Mouse (Mus musculus): ENCODE results near the gene Mrps35. TPM values are rescaled to one million over a fixed set of nuclear protein-coding genes. Genes with fewer than 3 reads are reported as not detected.

The Mrps35 gene
- polyA plus RNA-seq, 1 experiment, result 46.4 TPM

DNA sequence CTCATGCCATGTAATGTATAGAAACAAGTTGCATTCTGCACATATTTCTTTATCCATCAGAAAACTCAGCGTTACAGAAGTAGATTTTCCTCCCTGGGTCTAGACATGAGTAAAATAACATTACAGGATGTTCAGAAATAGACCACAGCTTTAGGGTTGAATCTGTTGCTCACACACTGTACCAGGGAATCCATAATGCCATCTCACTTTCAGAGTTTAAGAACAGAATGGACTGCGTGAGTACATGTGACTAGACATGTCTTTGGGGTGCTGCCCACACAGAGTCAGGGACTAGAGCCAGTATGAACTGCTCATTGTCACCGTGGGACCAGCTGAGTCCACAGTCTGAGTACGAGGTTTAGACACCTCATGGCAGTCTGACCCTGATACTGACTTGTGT is 43.9 kb upstream of the Mrps35 start:
- no peak overlapping the region for H3ac ChIP-seq (ENCODE audit: control insufficient read depth, insufficient read length, low read depth)
- H3K79me2 ChIP-seq (ENCODE audit: control insufficient read depth, insufficient read depth), result no peaks in the 10 kb centered on the region
- TF ChIP-seq MAX (IDR thresholded peaks at IDR 0.05), result no peak
- TF ChIP-seq CTCF (IDR thresholded peaks at IDR 0.05; ENCODE audit: control insufficient read depth, insufficient read depth, insufficient read length), result no peak
- no peak for TF ChIP-seq USF1 (IDR thresholded peaks at IDR 0.05; ENCODE audit: low read depth)
- no peak for TF ChIP-seq FOSL1 (IDR thresholded peaks at IDR 0.05; ENCODE audit: insufficient read depth, low read length, poor library complexity, severe bottlenecking)
- TF ChIP-seq MYOD1 (IDR thresholded peaks at IDR 0.05; ENCODE audit: control insufficient read depth, insufficient read length, low read depth), result no peak
- no peak overlapping the region for H3K4me3 ChIP-seq (ENCODE audit: insufficient read depth, poor library complexity, severe bottlenecking)
- H3K79me3 ChIP-seq (ENCODE audit: low read depth), result no peaks in the 10 kb centered on the region
- no peaks in the 10 kb centered on the region for H3K27me3 ChIP-seq (ENCODE audit: control insufficient read depth, insufficient read depth, insufficient read length)
- peaks cover 81% of the 10 kb centered on the region for H3K36me3 ChIP-seq (ENCODE audit: control insufficient read depth, insufficient read depth)

DNA sequence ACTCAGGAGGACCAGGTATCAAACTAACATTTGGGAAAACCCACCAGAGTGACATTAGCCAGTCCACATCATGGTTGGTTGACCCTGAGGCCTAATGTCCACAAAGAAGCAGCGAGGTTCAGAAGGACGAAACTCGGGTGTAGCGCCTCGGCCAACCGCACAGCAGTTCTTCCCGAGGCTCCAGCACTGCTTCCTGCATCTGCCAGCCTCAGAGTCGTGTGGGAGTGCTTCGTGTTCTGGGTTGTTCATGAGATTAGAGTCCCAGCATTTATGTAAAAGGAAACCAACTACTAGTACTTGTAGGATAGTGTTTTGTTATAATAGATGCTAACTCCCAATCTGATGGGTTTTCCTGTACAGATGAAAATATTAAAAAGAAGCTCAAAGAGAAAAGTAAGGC is 43.3 kb upstream of the Mrps35 start:
- H3K4me3 ChIP-seq (ENCODE audit: insufficient read depth, poor library complexity, severe bottlenecking), result no peak overlapping the region
- no peaks in the 10 kb centered on the region for H3K27me3 ChIP-seq (ENCODE audit: control insufficient read depth, insufficient read depth, insufficient read length)
- H3K79me3 ChIP-seq (ENCODE audit: low read depth), result no peaks in the 10 kb centered on the region
- no peak overlapping the region for H3ac ChIP-seq (ENCODE audit: control insufficient read depth, insufficient read length, low read depth)
- peaks cover 78% of the 10 kb centered on the region for H3K36me3 ChIP-seq (ENCODE audit: control insufficient read depth, insufficient read depth)
- TF ChIP-seq MYOG (IDR thresholded peaks at IDR 0.05; ENCODE audit: control insufficient read depth, extremely low read depth, insufficient read length) (no peak), CTCF (IDR thresholded peaks at IDR 0.05; ENCODE audit: control insufficient read depth, insufficient read depth, insufficient read length) (no peak), USF1 (IDR thresholded peaks at IDR 0.05; ENCODE audit: low read depth) (no peak), FOSL1 (IDR thresholded peaks at IDR 0.05; ENCODE audit: insufficient read depth, low read length, poor library complexity, severe bottlenecking) (no peak), MAX (IDR thresholded peaks at IDR 0.05) (no peak), CEBPB (IDR thresholded peaks at IDR 0.05; ENCODE audit: low read depth) (no peak), MYOD1 (IDR thresholded peaks at IDR 0.05; ENCODE audit: control insufficient read depth, insufficient read length, low read depth) (no peak)
- no peaks in the 10 kb centered on the region for H3K79me2 ChIP-seq (ENCODE audit: control insufficient read depth, insufficient read depth)

DNA sequence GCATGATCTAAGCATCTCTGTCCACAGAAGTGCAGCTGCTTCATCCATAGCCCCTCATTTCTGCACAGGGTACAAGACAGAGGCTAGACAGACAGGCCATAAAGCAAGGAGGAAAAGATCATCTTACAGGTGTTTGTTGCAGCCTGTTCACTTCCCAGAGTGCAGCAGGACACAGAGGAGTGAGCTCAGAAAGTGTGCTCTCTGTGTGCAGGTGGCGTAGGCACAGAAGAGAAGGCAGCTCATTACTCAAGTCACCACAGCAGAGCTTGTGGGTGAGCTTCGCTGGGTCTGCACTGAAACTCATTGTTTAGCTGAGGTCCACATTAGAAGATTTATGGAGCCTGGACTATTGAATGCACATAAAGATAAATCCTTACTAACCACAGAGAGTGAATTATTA is 42.8 kb upstream of the Mrps35 start:
- Histone ChIP-seq H3ac (ENCODE audit: control insufficient read depth, insufficient read length, low read depth) (no peak overlapping the region), H3K27me3 (ENCODE audit: control insufficient read depth, insufficient read depth, insufficient read length) (no peaks in the 10 kb centered on the region), H3K79me3 (ENCODE audit: low read depth) (no peaks in the 10 kb centered on the region), H3K36me3 (ENCODE audit: control insufficient read depth, insufficient read depth) (peaks cover 78% of the 10 kb centered on the region), H3K4me3 (ENCODE audit: insufficient read depth, poor library complexity, severe bottlenecking) (no peak overlapping the region), H3K79me2 (ENCODE audit: control insufficient read depth, insufficient read depth) (no peaks in the 10 kb centered on the region)
- no peak for TF ChIP-seq MYOD1 (IDR thresholded peaks at IDR 0.05; ENCODE audit: control insufficient read depth, insufficient read length, low read depth)
- no peak for TF ChIP-seq CTCF (IDR thresholded peaks at IDR 0.05; ENCODE audit: control insufficient read depth, insufficient read depth, insufficient read length)
- no peak for TF ChIP-seq MYOG (IDR thresholded peaks at IDR 0.05; ENCODE audit: control insufficient read depth, extremely low read depth, insufficient read length)
- TF ChIP-seq CEBPB (IDR thresholded peaks at IDR 0.05; ENCODE audit: low read depth), result no peak
- TF ChIP-seq USF1 (IDR thresholded peaks at IDR 0.05; ENCODE audit: low read depth), result no peak
- no peak for TF ChIP-seq MAX (IDR thresholded peaks at IDR 0.05)
- no peak for TF ChIP-seq FOSL1 (IDR thresholded peaks at IDR 0.05; ENCODE audit: insufficient read depth, low read length, poor library complexity, severe bottlenecking)

DNA sequence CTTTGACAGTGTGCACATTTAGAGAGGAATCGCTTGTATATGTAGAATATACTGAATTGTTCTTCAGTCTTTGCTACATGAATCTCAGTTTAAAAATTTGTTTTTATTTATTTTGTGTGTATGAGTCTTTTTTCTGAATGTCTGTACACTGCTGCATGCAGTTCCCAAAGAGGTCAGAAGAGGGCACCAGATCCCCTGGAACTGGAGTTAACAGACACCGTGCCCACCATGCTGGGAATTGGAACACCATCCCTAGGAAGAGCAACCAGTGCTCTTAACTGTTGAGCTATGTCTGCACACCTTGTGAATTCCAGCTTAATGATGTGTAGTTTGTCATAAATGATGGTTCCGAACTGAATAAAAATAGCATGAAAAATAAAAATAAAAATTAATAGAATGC is 34.4 kb upstream of the Mrps35 start:
- TF ChIP-seq MYOD1 (IDR thresholded peaks at IDR 0.05; ENCODE audit: control insufficient read depth, insufficient read length, low read depth) (no peak), MYOG (IDR thresholded peaks at IDR 0.05; ENCODE audit: control insufficient read depth, extremely low read depth, insufficient read length) (no peak), MAX (IDR thresholded peaks at IDR 0.05) (no peak), USF1 (IDR thresholded peaks at IDR 0.05; ENCODE audit: low read depth) (no peak), CEBPB (IDR thresholded peaks at IDR 0.05; ENCODE audit: low read depth) (no peak), CTCF (IDR thresholded peaks at IDR 0.05; ENCODE audit: control insufficient read depth, insufficient read depth, insufficient read length) (no peak), FOSL1 (IDR thresholded peaks at IDR 0.05; ENCODE audit: insufficient read depth, low read length, poor library complexity, severe bottlenecking) (no peak)
- Histone ChIP-seq H3K79me3 (ENCODE audit: low read depth) (no peaks in the 10 kb centered on the region), H3K27me3 (ENCODE audit: control insufficient read depth, insufficient read depth, insufficient read length) (no peaks in the 10 kb centered on the region), H3ac (ENCODE audit: control insufficient read depth, insufficient read length, low read depth) (no peak overlapping the region), H3K79me2 (ENCODE audit: control insufficient read depth, insufficient read depth) (no peaks in the 10 kb centered on the region), H3K36me3 (ENCODE audit: control insufficient read depth, insufficient read depth) (peaks cover 84% of the 10 kb centered on the region), H3K4me3 (ENCODE audit: insufficient read depth, poor library complexity, severe bottlenecking) (no peak overlapping the region)

DNA sequence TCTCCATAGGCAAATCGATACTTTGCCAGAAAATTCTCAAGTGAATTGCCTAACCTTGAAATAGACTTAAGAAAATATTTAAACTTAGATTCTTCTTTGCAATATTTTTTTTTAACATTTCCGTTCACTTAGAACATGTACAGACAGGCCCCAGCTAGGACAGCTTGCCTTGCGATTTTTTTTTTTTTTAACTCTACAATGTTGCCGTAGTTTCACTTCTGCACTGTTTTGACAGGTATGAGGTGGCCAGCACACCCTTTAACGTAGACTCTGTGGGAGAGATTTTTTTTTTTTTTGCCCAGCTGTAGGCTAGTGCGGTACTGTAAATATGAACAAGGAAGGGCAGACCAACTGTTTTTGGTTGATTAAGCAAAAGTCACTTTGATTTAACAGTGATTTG is 32.2 kb upstream of the Mrps35 start:
- Histone ChIP-seq H3ac (ENCODE audit: control insufficient read depth, insufficient read length, low read depth) (no peak overlapping the region), H3K36me3 (ENCODE audit: control insufficient read depth, insufficient read depth) (peaks cover 88% of the 10 kb centered on the region), H3K4me3 (ENCODE audit: insufficient read depth, poor library complexity, severe bottlenecking) (no peak overlapping the region), H3K79me3 (ENCODE audit: low read depth) (no peaks in the 10 kb centered on the region), H3K79me2 (ENCODE audit: control insufficient read depth, insufficient read depth) (no peaks in the 10 kb centered on the region), H3K27me3 (ENCODE audit: control insufficient read depth, insufficient read depth, insufficient read length) (no peaks in the 10 kb centered on the region)
- TF ChIP-seq FOSL1 (IDR thresholded peaks at IDR 0.05; ENCODE audit: insufficient read depth, low read length, poor library complexity, severe bottlenecking), result no peak
- TF ChIP-seq CEBPB (IDR thresholded peaks at IDR 0.05; ENCODE audit: low read depth), result no peak
- TF ChIP-seq CTCF (IDR thresholded peaks at IDR 0.05; ENCODE audit: control insufficient read depth, insufficient read depth, insufficient read length), result no peak
- no peak for TF ChIP-seq USF1 (IDR thresholded peaks at IDR 0.05; ENCODE audit: low read depth)
- no peak for TF ChIP-seq MYOD1 (IDR thresholded peaks at IDR 0.05; ENCODE audit: control insufficient read depth, insufficient read length, low read depth)
- TF ChIP-seq MYOG (IDR thresholded peaks at IDR 0.05; ENCODE audit: control insufficient read depth, extremely low read depth, insufficient read length), result no peak
